Mouse (Mus musculus) thymus, postnatal 25 days (tissue): ENCODE results near the gene Pot1b.

Experiments used
- DNase-seq: peaks from one replicate; pipeline ENCODE4 v3.0.0; 2022

The Pot1b gene

DNA sequence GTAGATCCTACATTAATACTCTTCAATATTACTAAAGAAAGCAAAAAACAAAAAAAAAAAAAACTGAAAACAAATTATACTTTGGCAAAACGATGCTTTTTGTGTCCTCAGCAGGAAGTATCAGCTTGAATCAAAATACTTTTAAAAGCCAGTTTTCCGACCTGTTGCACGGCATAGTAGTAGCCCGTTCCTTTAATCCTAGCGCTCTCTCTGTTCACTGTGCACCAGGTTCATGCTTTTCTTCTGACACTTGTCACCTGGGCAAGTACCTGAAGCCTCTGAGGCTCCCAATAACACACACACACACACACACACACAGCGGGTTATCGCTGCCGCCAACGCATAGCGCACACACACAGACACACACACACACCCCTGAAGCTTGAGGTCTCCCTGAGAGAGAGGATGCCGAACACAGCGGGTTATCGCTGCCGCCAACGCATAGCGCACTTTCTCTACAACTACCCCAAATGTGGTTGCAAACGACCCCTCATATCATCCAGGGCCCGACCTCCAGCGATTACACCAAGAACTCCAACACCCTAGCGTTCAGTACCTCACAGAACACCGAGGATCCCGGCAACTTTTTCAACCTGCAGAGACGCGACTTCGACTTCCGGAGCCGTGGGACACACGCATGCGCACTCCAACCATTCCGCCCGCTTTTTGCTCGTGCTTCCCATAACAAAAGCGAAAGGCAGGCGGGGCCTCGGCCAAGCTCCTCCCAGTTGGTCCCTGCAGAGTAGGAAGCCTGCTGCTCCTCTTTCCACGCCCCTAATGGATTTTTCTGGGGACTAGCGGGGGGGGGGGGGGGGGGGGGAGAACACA is at the start of gene Pot1b:
Gene Pot1b (minus strand): TSS at position 645 of the 828 bp plus-strand sequence.
- DNase-seq, result peak; percentile 96

DNA sequence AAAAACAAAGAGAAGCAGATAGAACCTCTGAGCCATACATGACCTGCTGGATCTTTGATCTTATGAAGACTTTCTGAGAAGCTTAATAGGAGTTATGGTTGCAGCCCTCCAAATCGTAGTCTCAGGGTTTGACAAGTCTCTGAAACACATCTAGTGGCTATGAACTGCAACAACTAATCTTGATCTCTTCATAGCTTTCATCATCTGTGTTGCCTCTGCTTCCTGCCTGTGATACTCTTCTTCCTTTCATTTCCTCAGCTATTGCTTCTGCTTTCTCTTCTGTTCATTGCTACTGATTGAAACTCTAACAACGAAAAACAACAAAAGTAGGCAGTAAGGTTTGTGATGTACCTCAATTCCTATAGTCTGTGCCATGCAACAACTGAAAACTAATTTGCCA is 38.7 kb upstream of the Pot1b start:
- DNase-seq, result no peak

DNA sequence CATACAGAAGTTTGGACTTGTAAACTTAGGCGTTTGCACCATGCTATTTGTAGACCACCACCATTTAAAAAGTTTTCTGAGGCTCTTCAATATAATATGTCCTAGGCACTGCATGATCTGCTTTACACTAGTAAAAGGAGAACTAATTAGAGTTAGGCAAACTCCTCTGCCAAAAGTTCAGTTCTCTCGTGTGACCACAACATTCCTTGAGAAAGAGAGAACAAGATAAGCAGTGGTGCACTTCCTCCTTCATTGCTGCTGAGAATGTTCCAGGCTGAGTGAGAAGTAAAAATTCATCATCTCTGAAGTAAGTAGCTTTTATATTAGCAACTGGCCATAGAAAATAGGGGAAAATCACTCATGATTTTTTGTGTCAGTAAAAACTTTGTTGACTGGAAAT is 37.4 kb upstream of the Pot1b start, which contains the start of gene Adgre4:
Gene Adgre4 (plus strand): TSS at position 199 of the 400 bp plus-strand sequence.
- DNase-seq, result no peak

DNA sequence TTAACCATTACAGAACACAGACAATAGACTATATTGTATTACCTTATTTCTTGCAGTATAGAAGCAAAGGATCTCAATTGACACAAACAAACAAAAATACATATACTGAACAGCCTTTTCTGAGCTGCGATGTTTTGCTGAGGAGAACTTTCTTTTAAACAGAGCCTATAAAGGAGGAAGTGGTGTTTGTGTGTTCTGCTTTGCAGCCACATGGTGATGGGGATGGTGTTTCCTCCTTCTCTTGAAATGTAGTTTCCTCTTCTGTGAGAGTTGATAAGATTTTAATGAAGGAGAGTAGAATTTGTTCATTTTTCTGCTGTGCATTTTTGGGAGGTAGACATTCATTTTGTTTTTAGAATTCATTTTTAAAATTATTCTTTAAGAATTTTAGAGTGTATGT is 24.2 kb upstream of the Pot1b start:
- no peak for DNase-seq

DNA sequence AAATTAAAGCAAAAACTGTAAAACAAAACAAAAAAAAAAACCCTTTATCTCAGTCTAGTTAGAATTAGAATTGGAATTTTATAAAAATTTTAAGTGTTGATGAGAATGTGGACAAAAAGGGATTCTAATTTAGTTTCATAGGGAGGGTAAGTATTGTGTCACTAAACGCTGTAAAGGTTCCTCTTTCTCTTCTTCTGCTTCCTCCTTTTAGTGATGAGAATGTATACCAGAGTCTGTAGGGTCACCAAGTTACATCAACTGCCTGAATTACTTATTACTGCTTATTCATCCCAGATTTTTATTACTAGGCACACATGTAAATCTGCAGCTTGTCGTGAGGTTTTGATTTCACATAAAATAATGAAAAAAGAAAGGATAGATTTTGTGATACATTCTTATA is 13.8 kb upstream of the Pot1b start:
- no peak for DNase-seq

DNA sequence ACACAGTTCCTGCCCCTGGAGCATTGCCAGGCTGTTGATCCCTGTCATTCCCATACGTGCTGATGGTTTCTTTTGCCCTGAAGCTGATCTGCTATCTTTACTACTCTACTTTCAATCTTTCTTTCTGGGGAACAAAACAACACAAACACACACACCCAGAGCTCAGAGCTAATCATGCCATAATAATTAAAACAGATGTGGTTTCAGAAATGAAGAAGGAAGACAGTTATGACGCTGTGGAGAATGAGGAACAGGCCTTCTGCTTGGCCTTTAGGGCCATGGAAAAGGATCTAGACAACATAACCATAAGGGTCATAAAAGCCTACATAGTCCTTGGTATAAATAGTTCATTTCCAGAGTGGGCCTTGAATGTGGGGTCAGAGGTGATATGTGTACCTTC is 9.8 kb upstream of the Pot1b start:
- DNase-seq, result no peak

DNA sequence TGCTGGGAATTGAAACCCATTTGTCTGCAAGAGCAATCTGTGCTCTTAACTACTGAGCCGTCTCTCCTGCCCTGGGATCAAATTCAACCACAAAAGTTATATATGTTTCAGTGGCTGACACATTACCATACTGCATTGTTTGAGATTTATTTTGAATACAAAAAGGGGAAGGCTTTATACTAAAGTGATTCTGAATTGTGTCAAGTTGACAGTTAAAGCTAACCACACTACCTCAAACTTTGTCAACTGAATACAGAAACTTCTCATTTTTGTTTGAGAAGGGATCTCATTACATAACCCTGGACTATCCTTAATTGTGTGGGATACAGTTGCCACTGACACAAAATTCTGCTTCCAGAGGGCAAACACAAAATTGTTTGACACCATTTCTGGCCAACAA is 8.8 kb upstream of the Pot1b start:
- DNase-seq, result no peak

DNA sequence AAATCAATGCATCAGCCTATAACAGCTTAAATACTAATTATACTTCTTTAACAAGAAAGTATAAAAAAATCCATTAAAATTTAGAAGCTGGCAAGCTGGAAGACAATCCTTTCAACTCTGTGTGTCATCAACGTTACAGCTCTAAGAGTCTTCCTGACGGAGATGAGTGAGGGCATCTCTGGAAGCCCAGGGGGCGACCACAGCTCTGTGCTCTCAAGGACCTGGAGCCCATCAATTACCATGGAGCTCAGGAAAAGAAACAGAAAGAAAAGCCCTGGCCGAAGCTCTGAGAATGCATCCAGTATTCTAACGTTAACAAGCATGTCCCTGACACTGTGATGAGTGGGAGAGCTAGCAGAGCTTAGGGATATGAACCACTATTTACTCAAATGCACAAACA is 9.6 kb downstream of the Pot1b start:
- no peak for DNase-seq

DNA sequence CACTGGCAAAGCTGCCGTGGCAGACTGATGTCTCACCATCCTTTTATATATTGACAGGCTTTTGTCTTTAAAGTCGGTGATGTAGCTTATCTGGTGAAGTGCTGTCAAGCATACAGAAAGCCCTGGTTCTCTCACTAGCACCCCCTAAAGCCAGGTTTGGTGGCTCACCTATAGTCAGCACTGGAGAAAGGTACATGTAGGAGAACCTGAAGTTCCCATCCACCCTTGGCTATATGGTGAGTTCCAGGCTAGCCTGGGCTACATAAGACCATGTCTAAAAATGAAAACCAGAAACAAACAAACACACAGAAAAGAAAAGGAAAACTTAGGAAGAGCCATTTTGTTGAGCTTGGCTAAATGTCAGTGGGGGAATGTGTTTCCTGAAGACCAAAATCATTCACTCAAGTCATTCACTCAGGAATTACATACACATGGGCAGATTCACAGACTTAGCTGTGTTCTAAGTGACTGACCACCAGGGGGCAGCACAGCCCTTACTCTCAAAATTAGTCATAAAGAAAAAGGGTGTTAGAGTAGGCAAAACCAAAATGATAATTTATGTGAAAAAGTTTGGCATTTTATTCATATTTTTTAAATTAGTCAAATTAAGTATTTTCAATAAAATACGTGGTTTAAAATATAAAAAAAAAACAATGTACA is 10.1 kb downstream of the Pot1b start:
- DNase-seq, result peak; percentile 76

DNA sequence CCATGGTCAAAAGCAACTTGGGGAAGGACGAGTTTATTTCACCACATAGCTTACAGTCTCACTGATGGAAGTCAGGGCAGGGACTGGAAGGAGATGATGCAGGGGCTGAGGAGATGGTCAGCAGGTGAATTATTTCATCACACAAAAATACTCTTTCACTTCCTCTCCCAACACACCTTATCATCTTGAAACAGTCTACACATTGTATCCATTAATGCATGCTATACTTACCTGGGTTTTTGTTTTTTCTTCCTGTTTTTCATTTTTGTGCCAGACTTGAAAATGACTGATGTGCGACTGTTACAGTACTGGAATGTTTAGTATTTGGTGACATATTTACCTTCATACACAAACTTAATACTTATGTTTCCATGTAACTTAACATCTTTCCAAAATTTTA is 13.0 kb downstream of the Pot1b start:
- DNase-seq, result no peak

DNA sequence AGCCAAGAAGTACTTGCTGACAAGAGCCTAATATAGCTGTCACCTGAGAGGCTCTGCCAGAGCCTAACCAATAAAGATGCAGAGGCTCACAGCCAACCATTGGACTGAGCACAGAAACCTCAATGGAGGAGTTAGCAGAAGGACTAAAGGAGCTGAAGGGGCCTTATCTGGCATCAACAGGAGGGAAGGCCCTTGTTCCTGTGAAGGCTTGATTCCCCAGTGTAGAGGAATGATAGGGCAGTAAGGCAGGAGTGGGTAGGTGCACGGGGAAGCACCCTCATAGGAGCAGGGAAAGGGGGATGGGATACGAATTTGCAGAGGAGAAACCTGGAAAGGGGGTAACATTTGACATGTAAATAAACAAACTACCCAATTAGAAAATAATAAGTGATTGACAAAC is 51.3 kb downstream of the Pot1b start:
- no peak for DNase-seq

DNA sequence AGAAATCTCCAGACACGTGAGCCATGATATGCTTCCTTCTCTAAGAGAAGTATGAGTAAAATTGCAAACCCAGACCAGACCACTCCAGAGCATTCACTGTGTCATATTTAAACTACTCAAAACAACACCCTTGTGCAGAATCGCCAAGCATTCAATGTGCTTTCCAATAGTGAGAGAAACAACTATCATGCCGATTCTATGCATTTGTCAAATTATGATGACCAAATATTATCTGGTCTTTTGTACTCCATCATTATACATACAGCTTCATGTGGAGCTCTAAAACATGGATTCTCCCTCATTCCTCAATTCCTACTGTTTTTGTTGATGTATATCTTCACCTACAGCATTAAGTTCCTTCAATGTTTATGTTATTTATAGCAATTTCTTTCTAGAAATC is 87.3 kb downstream of the Pot1b start, which contains the start of gene Vmn2r118:
Gene Vmn2r118 (minus strand): TSS at position 101 of the 400 bp plus-strand sequence.
- no peak for DNase-seq
